Mouse (Mus musculus): ENCODE measurements around the gene Psapl1.
A peak's percentile ranks its signal among the peaks of the same experiment; 100 is the strongest.
"Not testable (repeated sequence)": the region's sequence is repeated elsewhere in the genome, so short reads cannot be mapped to it uniquely, and the experiment has no call there.

Psapl1 gene

GRCm38 (mm10) chr5:36205397-36205796, 1.6 kb downstream of the Psapl1 start:
- DNase-seq: peak; percentile 44

GRCm38 (mm10) chr5:36208803-36209202, 5.0 kb downstream of the Psapl1 start:
- DNase-seq: no peak

GRCm38 (mm10) chr5:36213310-36213709, 9.5 kb downstream of the Psapl1 start:
- DNase-seq: no peak

- DNase-seq: no peak
Measured at GRCm38 (mm10) chr5:36220105-36220504, 16.3 kb downstream of the Psapl1 start.

GRCm38 (mm10) chr5:36220626-36221025, 16.8 kb downstream of the Psapl1 start:
- no peak for DNase-seq

- peak; percentile 74 for DNase-seq
Measured at GRCm38 (mm10) chr5:36223787-36224186, 20.0 kb downstream of the Psapl1 start.

- DNase-seq: no peak
Measured at GRCm38 (mm10) chr5:36225855-36226254, 22.0 kb downstream of the Psapl1 start.

GRCm38 (mm10) chr5:36226296-36226695, 22.5 kb downstream of the Psapl1 start:
- peak; percentile 40 for DNase-seq

GRCm38 (mm10) chr5:36228405-36229370, 24.9 kb downstream of the Psapl1 start:
- no peak for DNase-seq

- DNase-seq: no peak
Measured at GRCm38 (mm10) chr5:36230301-36230780, 26.5 kb downstream of the Psapl1 start.

GRCm38 (mm10) chr5:36237526-36237925, 33.7 kb downstream of the Psapl1 start:
- not testable (repeated sequence) for DNase-seq

GRCm38 (mm10) chr5:36248022-36248421, 44.2 kb downstream of the Psapl1 start:
- no peak for DNase-seq

GRCm38 (mm10) chr5:36252746-36253504, 49.1 kb downstream of the Psapl1 start:
- DNase-seq: peak; percentile 47

- DNase-seq: peak; percentile 37
Measured at GRCm38 (mm10) chr5:36254642-36255516, 51.1 kb downstream of the Psapl1 start.
